Mouse (Mus musculus) CD8-positive naive resting alpha-beta T cell, adult 2 months (primary cell): ENCODE data around the gene Rai1.
A peak's percentile ranks its signal among the peaks of the same experiment; 100 is the strongest.

Experiments used
- DNase-seq, 2 experiments: peaks; one replicate each; pipeline ENCODE4 v3.0.0; 2022; ENCODE audit warnings: low read depth in 2 of 2, low spot score in 2 of 2

Gene Rai1

DNA sequence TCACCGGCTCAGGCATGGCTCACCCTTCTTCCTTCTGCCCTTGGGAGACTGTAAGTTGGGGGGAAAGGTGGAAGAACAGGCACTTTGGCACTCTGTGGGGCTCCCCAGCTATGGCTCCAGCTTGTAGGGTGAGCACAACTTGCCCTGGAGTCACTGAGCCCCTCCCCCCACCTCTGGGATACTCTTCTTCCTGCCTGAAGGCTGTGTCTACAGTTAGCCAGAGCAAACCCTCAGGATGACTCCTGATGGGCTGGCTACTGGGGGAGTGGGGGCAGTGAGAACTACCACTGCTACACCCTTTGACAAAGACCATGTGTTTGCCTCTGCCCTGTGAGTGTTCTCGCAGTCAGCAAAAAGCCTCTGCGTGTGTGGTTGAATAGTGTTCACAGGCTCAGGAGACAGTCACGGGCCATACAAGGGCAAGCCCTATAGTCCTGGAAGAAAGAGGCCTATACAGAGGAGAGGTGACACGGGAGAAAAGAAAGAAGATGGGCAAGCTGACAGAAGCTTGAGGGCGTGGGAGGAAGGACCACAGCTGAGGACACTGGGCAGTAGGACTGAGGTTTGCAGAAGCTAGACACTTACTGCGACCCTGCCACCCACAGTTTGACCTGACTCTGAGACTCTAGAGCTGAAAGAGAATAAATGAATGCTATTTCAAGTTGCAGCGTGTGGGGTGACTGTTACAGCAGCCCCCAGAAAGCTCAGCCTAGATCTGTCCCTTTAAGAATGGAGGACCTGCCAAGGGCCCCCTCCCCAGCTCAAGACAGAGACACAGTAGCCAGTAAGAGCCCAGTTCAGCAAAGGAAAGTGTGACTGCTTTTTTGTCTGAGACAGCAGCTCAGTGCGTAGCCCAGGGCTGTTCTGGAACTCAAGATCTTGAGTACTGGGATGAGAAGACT lies 9.7 kb upstream of the Rai1 start:
- no peak for DNase-seq

DNA sequence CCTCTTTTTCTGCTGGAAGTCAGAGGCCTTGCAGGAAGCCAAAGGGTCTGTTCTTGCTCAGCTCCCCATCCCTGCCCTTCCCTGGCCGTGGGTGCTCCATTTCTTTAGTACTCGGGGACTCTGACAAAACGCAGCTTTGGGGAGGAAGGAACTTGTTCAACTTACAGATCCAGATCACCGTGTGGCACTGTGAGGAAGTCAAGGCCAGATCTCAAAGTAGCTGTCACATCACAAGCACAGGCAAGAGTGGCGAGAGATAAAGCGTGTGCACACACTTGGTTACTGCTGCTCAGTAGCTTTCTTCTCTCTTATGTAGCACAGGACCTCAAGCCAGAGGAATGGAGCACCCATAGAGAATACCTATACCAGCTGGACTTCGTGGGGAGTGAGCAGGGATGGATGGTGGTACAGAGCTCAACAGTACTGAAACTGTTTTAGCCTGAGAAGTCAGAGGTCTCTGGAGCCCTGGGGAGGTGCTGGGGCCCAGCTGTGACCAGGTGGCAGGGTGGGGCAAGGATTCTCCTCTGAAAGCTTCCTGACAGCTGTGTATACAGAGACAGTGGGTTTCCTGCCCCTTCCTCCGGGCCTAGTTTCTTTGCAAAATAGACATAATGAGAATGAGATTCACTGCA lies 5.1 kb upstream of the Rai1 start:
- no peak for DNase-seq

DNA sequence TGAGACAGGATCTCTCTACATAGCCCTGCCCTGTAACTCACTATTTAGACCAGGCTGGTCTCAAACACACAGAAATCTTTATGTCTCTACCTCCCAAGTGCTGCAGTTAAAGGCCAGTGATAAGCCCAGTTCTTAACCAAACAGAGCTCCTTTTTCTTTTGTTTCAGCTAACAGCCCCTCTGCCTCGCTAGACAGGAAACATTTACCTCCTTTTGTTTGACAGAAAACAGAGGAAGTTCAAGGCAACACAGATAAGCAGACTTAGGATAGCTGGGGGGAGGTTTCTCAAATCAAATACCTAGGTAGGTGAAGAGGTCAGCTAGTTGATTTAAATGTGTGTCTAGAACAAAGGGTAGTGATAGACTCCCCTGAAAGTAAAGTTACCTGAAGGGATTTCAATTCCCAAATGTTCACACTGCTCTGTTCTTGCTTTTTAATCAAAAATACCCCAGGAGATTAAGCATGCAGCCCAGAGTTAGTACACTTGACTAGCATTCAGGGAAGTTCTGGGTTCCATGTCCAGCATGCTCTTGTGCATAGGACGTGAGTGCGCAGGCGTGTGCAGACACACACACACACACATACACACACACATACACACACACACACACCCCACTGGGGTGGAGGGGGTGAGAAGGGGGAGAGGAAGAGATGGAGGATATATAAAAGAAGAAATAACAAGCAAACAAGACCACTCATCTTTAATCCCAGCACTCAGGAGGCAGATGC lies 3.8 kb upstream of the Rai1 start:
- DNase-seq, result no peak

DNA sequence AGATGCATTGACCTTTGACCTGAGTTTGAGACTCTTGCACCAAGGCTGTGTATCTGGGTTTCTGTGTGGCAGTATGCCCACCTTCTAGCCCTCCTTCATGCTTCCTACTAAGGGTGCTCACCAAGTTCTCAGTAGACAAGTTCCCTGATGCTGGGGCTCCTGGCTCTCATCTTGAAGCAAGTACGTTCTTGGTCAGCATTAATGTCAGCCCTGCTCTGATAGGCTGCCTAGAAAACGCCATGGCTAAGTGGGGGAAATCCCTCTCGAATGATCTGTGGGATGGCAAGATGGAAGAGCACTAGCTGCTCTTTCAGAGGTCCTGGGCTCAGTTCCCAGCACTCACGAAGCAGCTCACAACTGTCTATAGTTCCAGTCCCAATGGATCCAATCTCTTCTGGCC lies 2.8 kb upstream of the Rai1 start:
- no peak for DNase-seq

DNA sequence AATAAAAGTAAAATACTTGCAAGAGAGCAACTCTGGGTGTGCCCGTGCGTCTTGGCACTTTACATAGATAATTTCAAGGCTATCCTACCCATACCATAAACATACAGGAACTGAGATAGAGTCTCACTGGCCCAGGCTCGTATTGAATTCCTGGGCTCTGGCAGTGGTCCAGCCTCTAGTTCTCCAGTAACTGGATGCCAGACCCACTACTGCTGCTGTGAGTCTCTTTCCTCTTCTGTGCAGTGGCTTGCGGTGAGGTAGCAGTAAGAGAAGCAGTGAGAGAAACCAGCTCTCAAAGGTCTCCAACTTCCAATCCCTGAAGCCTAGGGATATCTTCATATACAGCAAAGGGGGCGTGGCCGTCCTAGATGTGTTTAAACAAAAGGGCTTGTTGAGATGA lies 2.1 kb upstream of the Rai1 start:
- DNase-seq, result no peak

DNA sequence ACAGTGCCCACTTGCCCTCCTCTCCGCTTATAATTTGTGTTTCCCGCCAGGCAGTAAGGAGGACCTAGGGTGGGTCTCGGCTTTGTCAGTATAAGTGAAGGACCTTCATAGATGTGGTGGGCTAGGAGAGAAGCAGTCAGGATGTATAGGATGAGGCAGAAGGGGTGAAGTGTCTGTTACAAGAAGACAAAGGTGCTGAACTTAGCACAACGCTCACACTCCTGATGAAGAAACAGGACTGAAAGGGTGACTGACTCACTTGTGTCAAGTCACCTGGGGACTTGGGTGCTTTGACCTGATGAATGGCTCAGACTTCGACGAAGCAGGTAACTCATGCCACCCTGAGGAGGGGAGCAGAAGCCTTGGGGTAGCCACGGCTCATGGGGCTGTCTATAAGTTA lies 1.2 kb upstream of the Rai1 start:
- no peak for DNase-seq

DNA sequence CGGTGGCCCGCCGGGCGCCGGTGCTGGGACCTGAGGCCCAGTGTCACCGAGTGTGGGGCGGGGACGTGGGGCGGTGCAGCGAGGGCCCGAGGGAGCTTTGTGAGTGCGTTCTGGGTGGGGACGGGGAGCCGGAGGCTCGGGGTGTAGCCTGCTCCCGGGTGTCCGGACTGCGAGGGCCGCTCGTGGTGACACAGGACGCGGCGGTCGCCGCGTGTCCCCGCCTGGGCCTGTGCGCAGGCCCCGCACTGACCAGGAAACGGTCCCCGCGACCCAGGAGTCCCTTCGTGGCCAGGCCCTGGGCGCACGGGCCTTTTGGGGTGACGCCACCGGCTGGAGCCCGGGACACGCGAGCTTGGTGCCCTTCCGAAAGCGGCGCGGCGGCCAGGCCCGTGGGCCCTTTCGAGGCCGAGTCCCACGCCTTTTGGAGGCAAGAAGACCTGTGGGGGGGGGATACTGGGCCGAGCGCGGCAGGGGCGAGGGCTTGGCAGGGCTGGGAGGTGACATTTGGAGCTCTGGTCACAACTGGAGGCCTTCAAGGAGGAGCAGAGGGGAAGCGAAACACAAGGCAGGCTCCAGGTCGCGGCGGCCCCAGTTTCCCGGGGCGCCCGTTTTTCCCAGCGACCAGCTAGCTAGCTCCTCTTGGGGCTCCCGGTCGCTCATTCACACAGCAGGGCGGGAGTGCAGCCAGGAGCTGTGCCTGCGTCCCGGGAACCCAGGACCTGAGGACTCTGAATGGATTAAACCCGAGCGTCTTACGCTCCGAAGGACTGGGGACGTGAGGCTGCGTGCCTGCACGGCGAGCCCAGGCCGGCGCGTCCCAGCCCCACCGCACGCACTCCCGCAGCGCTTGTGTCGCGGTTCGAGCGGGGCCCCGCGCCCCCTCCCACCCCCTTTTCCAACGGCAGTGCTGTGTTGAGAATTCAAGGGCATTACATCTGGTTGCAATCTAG lies 1.1 kb downstream of the Rai1 start:
- DNase-seq, result peak; percentile 30 to 49

DNA sequence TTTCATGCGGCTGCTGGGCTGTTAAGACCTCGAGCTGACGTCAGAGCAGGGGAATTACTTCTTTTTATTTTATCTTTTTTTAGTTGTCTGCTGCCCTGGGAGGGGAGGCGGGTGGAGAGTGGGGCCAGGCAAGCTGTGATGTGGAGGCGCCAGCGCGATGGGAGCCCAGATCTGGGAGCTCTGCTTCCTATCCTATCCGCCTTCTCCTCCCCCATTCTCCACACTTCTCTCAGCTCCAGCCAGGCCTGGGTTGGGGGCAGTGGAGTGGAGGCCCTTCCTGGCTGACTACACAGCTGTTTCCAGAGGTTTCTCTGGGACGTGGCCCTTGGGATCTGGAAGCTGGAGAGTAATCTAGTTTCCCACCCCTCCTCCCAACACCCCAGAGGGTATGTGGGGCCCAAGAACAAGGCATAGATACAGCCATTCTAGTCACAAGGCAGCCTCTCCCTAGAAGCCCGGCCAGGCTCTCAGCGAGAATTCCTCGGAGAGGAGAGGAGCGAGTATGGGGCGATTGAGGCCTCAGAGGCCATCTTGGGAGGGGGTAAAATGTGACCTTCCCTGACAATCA lies 1.8 kb downstream of the Rai1 start:
- DNase-seq, result no peak

DNA sequence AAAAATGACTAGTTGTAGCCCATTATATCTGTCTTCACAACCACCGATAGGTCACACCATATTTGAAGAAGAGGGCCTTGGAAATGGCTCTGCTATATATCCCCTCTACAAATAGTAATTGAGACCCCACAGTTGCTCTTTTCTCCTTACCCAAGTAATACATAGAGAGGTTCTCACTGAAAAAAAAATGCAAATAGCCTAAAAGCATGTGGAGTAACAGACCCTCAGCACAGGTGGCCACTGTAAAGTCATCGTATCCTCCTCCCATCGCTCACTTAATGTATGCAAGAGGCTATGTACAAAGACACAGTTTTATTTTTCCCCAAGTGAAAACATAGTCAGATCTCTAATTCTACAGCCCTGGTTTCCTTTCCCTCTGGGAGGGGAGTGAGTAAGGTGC lies 2.6 kb downstream of the Rai1 start:
- DNase-seq, result no peak

DNA sequence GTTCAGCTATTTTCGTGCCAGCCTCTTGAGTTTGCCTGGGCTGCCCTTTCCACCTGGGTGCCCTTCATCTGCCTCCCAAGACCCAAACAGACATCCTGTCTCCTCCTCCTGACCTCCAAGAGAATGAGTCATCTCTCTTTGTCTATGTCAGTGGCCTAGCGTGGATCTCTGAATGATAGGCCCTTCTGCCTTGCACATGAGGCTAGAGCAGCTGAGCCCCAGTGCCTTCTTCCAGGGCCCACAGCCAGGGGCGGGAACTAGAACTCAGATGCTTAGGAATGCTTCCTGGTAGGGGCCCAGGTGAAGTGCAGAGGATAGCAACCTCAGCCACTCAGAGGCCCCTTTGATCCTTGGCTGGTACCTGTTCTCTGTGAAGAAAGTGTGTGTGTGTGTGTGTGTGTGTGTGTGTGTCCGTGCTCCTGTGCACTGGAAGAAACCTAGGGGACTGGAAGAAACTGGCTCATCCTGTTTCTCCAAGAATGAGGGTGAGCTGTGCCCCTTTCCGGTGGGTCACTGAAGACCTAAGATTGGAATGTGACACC lies 3.9 kb downstream of the Rai1 start:
- peak; percentile 27 to 38 for DNase-seq

DNA sequence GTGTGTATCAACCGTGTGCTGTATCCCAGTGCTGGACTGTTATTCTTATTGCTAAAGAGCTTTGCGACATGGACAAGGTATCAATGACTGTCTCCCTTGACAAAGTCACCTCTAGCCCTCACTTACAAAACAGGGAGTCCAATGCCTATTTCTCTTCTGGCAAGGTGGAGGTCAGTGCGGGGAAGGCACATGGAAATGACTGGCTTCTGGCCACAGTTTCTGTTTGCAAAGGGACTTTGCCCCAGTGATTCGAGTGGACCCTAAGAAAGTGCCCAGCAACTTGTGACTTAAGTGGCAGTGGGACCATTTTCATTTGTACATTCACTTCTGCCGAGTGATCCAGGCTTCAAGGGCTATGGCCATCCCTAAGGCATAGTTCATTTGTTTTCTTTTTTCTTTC lies 5.6 kb downstream of the Rai1 start:
- no peak for DNase-seq

DNA sequence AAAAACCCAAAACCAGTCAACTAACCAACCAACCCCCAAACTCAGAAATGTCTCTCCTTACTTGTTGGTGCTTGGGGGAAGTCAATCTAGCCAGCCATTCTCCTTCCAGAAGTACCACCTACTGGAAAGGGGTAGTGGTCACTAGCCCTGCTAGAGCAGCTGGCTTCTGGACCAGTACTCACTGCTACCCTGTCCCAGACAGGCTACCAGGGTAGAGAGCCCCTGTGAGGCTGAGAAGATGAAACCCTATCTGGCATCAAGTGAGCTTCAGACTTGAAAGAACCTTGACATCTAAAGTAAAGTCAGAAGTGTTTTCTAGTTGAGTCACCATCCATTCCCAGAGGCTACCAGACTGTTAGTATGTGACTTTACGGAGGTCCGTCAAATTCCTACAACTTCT lies 6.8 kb downstream of the Rai1 start:
- no peak for DNase-seq

DNA sequence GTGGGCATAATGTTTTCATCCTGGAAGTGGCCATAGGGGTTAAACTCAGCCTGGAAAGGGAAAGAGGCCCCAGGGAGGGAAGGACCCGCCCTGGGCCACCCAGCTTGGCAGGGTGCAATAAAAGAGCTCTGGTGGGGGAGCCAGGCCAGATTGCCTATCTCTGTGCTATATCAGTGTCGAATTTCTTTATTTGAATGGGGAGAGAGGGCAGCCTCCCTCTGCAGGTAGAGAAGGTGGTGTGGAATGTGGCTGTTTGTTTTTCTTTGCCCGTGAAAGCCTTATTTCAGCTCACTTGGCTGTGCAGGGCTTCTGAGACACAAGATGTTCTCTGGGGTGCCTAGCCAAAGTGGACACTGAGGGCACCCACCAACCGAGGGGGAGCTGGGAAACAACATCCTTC lies 8.8 kb downstream of the Rai1 start:
- no peak for DNase-seq

DNA sequence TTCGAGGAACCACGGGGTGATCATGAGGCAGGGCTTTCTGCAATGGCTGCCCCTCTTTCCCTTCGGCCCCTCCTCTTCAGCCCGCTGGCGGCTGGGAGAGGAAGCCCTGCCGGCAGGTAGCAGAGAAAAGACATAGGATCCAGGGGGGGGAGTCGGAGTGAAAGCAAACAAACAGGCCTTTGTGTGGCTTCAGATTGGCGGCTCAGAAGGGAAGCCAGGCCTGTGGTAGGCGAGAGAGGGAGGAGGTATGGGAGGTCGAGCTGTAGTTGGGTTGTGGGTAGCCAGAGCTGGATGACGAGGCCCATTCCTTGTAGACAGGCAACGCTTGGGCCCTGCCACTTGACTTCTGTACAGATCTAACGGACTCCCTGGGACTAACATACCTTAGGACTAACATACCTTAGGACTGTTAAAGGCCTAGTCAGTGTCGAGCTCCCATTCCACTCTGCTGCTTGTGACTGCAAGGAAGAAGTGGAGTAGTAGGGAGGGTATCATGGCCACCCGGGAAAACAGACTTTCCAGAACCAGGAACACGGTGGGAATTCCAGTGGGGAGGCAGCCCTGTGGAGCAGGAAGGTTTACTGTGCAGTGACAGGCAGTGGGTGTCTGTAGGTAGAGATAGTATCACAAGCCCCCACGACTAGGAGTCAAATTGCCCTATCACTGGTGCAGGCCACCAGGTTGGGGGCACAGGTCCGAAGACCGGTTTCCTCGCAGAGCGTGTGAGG lies 9.6 kb downstream of the Rai1 start:
- peak; percentile 49 to 59 for DNase-seq

DNA sequence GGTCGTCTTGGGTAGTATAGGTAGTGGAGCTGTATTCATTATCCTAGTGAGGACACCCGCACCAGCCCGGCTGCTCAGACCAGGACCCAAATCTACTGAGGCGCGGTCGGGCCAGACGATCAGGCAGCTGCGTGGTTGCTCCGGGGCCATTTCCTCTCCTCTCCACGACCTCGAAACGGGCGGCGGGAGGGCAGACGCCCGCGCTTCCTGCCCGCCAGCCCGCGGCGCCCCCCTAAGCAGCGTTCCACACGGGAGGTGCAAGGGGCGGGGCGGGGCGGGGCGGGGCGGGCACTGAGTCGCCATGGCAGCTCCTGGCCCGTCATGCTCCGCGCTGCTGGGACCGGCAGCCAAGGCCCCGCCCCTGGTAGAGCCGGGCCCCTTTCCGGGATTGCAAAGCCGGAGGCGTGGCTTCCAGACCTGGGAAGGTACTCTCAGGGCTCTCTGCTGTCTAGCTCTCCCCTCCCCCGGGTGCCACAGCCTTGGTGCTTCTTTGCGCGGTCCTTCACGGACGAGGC lies 10.3 kb downstream of the Rai1 start:
- DNase-seq, result peak; percentile 90

DNA sequence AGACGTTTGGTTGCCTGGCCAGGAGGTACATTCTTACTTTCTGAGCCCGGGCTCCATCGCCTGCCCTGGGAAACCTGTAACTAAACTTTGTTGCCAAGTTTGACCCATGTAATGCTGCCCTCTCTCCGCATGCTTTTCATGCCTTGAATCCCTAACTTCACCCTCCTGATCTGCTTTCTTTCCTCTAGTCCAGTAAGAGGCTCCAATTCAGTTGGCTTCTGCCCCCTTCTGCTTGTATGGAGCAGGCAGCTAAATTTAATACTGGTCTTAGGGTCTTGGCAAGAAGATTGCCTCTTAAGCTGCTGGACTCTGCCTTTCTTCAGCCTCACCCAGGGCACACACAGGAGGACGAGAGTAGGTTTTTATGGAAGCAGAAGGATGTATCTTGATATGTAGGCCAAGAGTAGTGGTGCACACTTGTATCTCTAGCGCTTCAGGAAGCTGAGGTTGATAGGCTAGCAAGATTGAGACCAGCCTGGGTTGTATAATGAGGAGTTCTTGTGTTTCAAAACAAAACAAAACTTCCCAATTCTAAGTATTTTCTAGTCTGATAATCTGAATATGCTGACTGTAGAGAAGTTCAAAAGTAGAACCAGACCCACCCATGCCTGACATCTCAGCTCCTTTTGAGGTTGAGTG lies 10.9 kb downstream of the Rai1 start:
- no peak for DNase-seq

DNA sequence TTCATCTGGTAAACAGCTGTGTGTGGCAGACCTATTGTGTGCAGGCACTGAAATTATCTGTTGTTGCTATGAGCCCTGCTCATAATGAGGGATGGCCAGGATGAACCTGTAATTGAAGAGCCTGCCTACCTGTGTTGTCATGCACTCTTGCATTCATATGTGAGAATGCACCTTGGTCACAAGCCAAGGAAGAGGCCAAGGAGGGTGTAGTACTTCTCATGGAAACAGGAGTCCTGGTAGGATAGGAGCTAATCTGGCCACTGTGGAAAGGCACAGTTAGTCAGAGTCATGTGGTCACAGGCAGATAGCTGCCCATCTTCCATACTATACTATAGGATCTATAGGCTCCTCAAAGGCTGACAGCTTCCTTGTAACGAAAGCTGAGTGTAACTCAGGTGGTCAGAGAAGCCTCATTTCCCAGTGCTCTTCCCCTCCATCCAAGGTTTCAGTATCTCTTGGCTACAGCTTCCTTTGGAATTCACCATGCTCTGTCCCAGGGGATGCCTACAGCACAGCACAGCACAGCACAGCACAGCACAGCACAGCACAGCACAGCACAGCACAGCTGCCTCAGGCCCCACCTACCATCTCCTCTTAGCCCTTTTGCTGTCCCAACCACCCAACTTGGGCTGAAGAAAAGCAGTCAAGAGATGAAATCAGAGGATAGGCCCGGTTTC lies 15.9 kb downstream of the Rai1 start:
- no peak for DNase-seq

DNA sequence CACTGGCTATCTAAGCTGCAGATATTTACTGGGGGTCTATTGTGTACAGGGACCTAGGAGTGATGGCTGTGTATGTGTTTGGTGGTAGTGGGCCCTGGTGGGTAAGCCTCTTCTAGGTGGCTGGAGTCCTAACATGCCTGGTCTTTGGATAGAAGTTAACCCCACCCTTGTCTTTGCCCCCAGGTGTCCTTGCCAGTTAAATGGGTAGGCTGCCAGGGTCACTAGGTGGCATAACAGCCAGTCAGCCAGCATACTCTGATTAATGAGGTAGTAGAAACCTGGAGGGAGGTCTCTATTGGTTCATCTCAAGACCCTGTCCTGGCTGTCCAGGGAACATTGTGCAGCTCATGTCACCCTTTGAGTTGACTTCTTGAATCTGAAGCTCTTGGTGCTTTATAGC lies 17.8 kb downstream of the Rai1 start:
- DNase-seq, result no peak
